Mouse (Mus musculus) liver, adult 2 months (tissue): ENCODE data around the gene Prr12.

Experiments used
- CTCF ChIP-seq: fragments of 200-500 bp; IDR thresholded peaks from 2 replicates; pipeline ENCODE4 v1.5.1; 2011; ENCODE audit warnings: low read depth, low read length, control low read depth
- POLR2A ChIP-seq: fragments of 200-500 bp; IDR thresholded peaks from 2 replicates; pipeline ENCODE4 v1.6.1; 2011; ENCODE audit warnings: low read length, control low read depth; ENCODE audit not compliant: insufficient read depth; ENCODE audit errors: extremely low read depth

DNA sequence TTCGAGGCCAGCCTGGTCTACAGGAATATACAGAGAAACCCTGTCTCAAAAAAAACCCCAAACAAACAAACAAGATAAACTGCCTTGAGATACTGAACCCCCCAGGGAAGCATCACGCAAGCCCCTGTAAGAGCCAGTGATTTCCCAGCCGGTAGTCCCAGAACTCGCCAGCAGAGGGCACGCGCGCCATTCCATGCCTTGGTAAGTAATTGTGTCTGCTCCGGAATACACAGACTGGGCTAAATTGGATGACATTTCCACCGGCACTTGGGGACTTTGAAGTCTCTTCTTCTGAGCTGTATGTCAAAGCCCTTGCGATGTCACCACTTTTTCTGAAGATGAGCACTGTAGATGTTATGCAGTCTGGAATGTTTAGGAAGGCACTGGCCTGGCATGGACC is 27.2 kb upstream of the Prr12 start:
- peak; percentile 93 for TF ChIP-seq CTCF
- TF ChIP-seq POLR2A = no peak
